Mouse (Mus musculus): ENCODE data around the gene Gm20479.

DNA sequence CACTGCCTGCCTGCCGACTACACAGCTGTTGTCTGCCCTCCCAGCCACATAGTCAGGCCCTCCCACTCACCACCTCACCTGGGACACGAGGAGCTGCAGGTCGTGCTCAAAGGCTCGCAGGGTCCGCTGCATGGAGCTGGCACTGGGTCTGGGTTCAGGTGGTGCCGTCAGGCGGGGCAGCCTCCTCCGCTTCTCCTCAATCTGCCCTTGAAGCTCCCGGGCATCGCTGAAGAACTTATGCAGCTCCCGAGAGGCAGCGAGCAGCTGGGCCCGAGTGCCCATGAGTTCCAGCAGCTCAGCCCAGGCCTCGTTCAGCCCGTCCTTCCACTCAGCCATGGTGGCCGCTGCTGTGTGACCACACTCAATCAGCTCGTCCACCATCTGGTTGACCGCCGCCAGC lies 11.9 kb upstream of the Gm20479 start:
- no peak for TF ChIP-seq ZMIZ1 (IDR thresholded peaks at IDR 0.05; ENCODE audit: low read depth, low read length)
- TF ChIP-seq E2F4 (IDR thresholded peaks at IDR 0.05; ENCODE audit: insufficient replicate concordance, low read depth, low read length) = no peak
